Mouse (Mus musculus): ENCODE measurements around the gene Lap3.

Gene Lap3

DNA sequence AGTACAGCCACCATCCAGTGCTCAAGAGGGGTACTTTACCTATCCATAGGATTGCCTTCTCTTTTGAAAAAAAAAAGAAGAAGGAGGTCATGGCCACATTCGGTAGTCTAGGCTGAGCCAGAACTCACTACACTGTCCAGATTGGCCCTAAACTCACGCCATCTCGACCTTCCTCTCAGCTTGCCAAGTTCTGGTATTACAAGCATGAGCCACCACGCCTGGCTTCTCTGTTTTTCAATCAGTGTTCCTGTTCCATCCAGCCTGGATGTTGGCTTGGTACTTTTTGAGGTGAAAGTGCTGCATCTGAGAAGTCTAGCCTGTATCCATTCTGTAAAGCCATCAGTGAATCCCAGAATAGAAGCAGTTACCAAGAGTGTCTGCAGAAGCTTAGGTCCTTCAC lies 3.3 kb downstream of the Lap3 start:
- no peak for DNase-seq

DNA sequence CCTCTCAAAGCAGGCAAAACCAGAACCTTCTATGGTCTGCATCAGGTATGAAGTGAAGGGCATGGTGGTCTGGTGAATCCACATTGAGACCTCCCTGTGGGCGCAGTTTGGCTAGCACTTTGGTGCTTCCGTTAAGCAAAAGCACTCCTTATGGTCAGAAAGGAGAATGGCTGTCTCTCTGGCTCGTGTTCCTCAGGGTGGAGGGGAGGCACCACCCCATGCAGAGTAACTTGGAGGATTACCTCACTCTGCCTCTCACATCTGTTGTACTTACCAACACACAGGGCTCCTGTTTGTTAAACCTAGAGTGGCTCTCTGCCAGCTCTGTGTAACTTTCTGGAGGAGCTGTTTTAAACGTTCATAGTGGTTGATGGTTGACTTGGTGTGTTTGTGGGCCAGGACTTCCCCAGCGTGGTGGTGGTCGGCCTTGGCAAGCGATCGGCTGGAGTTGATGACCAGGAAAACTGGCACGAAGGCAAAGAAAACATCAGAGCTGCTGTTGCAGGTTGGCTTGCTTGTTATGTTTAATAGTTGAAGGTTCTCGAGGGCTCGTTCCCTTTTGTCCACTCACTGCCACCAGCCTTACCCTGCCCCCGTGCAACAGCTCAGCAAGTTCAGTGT lies 3.9 kb downstream of the Lap3 start:
- DNase-seq = no peak

GRCm38 (mm10) chr5:45497564-45497963 lies 4.4 kb downstream of the Lap3 start:
- no peak for DNase-seq

DNA sequence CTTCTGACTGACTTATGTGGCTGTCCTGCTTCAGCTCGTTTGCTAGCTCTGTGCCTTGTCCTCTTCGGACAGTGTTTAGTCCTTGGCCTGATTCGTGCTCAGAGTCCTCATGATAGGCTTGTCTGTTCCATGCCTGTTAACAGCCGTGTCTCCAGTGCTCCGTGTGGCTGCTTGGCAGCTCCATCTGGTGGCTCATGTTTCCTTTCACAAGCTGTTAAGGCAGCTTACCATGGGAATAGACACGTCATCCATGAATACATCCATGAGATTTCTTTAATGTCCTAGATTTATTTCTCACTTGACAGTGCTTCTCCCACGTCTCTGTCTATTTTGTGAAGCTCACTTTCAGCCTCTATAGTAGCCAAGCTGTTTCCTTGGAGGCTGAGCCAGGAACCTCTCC lies 16.9 kb downstream of the Lap3 start:
- DNase-seq = no peak

DNA sequence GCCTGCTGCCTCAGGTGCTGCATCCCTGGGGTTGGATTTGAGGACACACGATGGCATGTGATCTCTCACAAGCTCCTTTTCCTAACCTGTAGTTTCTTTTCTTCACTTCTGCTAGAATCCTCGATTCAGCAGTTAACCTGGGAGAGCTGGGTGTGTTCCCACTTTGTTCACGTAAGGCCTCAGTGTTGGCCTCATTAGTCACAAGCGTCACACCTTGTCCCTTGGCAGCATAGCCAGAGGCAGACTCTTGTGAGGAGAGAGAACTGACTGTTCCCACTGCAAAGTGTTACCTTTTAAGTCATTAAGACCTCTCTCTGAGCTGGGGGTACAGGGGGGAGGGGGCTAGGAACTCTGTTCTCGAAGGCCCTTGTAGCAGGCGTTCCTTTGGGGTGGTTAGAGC lies 19.7 kb downstream of the Lap3 start:
- no peak for DNase-seq

DNA sequence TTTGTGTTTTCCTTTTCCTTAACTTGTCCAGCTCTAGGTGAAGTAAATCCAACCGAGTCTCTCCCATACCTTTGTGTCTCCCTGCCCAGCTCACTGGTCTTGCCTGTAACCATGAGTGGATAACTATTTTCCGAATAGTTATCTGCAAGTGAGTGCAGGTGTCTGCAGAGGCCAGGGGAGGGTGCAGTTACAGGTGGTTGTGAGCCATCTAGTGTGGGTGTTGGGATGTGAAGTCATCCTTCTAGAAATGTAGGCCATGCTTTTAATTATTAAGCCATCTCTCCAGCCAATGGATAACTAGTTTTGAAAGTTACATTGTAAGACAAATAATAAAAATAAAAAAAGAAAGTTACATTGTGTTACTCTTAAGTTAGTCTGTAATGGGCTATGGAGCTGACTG lies 20.3 kb downstream of the Lap3 start:
- DNase-seq = no peak

- no peak for DNase-seq
Measured at GRCm38 (mm10) chr5:45514599-45514998, 21.4 kb downstream of the Lap3 start.

DNA sequence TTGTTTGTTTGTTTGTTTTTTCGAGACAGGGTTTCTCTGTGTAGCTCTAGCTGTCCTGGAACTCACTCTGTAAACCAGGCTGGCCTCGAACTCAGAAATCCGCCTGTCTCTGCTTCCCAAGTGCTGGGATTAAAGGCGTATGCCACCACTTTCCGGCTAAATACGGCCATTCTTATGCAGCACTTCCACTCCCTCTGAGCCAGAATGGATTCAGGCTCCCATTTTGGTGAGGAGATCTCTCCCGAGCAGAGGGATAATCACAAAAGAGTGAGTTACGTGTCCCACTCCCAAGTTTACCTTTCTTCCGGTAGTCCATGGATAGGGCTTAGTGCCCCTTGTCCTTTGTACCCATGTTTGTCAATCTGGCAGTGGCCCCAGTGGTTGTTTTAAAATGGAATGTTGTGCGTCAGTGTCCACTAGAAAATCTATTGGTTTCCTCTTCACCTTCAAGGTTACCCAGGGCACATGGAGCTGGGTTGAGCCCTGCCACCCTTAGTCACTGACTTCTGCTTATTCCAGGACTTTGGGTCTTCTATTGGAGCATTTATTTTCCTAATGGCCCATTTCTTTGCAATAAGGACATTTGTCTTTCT lies 22.1 kb downstream of the Lap3 start:
- no peak for DNase-seq

GRCm38 (mm10) chr5:45519960-45520808 lies 27.0 kb downstream of the Lap3 start, which contains the start of gene Med28:
Gene Med28 (plus strand): TSS chr5:45520229.
- peak; percentile 97 to 98 for DNase-seq

GRCm38 (mm10) chr5:45520809-45521110 lies 27.6 kb downstream of the Lap3 start:
- no peak for DNase-seq

GRCm38 (mm10) chr5:45521601-45522000 lies 28.4 kb downstream of the Lap3 start:
- DNase-seq = no peak

GRCm38 (mm10) chr5:45525101-45525500 lies 31.9 kb downstream of the Lap3 start:
- no peak for DNase-seq

DNA sequence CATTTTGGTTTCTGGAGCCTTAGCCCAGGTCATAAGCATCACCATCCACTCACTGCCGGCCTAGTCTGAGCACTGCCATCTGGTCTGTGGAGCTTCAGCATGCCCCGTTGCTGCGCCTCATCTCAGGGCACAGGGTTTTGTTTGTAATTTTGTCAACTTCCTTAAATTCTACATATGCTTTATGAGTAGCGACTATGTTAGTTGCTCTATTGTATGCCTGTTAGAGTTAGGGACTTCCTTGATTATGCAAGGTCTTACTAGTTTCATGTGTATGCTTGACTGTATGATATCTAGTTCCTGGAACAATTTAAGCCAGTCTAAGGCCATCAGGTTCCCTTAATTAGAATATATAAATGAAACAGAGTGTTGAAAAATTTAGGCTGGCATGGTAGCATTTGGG lies 33.2 kb downstream of the Lap3 start:
- no peak for DNase-seq

DNA sequence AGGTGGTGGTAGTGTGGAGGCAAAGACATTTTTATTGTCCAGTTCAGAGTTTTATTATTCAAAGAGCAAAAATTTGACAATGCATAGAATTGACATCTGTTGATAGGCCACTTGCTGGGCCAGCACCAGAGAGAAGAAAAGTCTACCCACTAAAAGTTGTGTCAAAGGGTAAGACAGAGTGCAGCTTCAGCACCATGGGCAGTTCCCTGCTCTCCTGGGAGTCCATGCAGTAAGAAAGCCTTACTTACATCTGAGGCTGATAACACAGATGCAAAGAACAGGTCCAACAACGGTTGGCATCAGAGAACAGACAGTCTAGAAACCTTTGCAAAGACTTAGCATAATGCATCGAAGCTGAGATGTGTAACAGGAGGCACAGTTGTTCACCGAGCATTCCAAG lies 36.5 kb downstream of the Lap3 start:
- DNase-seq = peak; percentile 80

- DNase-seq = peak; percentile 83 to 90
Measured at GRCm38 (mm10) chr5:45534319-45535098, 41.3 kb downstream of the Lap3 start.

- DNase-seq = no peak
Measured at GRCm38 (mm10) chr5:45535177-45535576, 42.0 kb downstream of the Lap3 start.

- DNase-seq = peak in 1 of 2 experiments; percentile 28
Measured at GRCm38 (mm10) chr5:45539502-45539901, 46.3 kb downstream of the Lap3 start.

GRCm38 (mm10) chr5:45543374-45543773 lies 50.2 kb downstream of the Lap3 start:
- peak in 1 of 2 experiments; percentile 34 for DNase-seq

GRCm38 (mm10) chr5:45549586-45549985 lies 56.4 kb downstream of the Lap3 start:
- no peak for DNase-seq

Data from kidney, postnatal 4 days (tissue).